Mouse (Mus musculus) liver, adult 10 weeks (tissue): ENCODE data around the gene Scgb1b15. TPM values are rescaled to one million over a fixed set of nuclear protein-coding genes. Genes with fewer than 3 reads are reported as not detected.

Source experiments
- polyA plus RNA-seq: library from polyadenylated mRNA; stranded (reverse); fragments of 350-450 nt; fragmentation: Illumina TruSeq; extraction: RNeasy Lipid Tissue Mini Kit (QIAGEN cat#74804); gene quantifications from one replicate; pipeline ENCODE4 v1.2.3, GENCODE M21; 2014; ENCODE audit warnings: low read depth, low replicate concordance

Gene Scgb1b15
- polyA plus RNA-seq, result not detected

DNA sequence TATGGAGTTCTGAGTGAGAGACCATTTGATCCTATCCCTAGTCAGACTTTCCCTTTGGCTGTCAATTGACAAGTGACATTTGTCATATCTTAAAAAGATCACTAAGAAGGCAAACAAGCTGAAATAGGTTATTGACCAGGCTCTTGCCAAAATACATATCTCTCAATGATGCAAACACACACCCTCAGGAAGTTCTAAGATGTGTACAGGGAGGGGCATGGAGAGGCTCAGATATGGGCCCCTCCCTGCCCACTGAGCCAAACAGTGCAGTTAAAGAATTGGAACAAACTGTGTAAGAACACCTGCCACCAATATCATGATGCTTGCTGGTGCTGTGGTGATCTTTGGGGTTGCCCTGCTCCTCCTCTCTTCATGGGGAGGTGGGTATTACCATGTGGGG lies at the start of gene Scgb1b15:
Scgb1b15 (plus strand) TSS at position 301 of the 400 bp plus-strand sequence.

DNA sequence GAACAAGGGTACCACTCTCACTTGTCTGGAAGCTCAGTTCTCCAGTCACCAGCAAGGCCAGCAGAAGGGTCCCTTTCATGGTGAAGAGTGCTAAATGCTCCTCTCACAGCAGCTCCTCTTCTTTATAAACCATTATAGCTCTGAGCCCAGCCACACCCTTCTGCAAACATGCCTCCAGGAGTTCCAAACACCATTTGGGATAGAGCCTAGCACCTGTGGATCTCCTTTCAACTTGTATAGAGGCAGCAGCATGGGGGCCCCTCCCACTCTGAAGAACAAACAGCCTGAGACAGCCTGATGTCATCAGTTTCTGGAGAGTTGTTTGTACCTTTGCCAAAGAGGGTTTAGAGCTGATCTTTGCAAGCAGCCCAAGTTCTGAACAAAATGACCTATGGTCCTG lies 6.8 kb upstream of the Scgb1b15 start, which contains the start of gene Scgb2b15:
Scgb2b15 (minus strand) TSS at position 101 of the 400 bp plus-strand sequence.

Other genes with a start within 250 kb of the Scgb1b15 start
- gene Scgb2b15, start 6.9 kb upstream of the Scgb1b15 start, polyA plus RNA-seq, result not detected
- not detected for gene Scgb2b17, start 220.0 kb downstream of the Scgb1b15 start, polyA plus RNA-seq
- not detected for gene Scgb1b17, start 226.9 kb downstream of the Scgb1b15 start, polyA plus RNA-seq